Mouse (Mus musculus): ENCODE data around the gene Nt5c1b.

- no peak for TF ChIP-seq CTCF (IDR thresholded peaks at IDR 0.05; ENCODE audit: control insufficient read depth, insufficient read depth, insufficient read length)
- no peak for TF ChIP-seq MAX (IDR thresholded peaks at IDR 0.05)
- no peak for TF ChIP-seq MYOD1 (IDR thresholded peaks at IDR 0.05; ENCODE audit: control insufficient read depth, insufficient read length, low read depth)
- no peak for TF ChIP-seq CEBPB (IDR thresholded peaks at IDR 0.05; ENCODE audit: low read depth)
- no peak for TF ChIP-seq MYOG (IDR thresholded peaks at IDR 0.05; ENCODE audit: control insufficient read depth, extremely low read depth, insufficient read length)
- no peak for TF ChIP-seq USF1 (IDR thresholded peaks at IDR 0.05; ENCODE audit: low read depth)
- no peak for TF ChIP-seq FOSL1 (IDR thresholded peaks at IDR 0.05; ENCODE audit: insufficient read depth, low read length, poor library complexity, severe bottlenecking)
Observed at GRCm38 (mm10) chr12:10400788-10401187, 31.0 kb downstream of the Nt5c1b start.
